Mouse (Mus musculus) liver, embryonic 15.5 days (tissue): Measurements from ENCODE around the gene Pafah1b3. TPM values are rescaled to one million over a fixed set of nuclear protein-coding genes. Genes with fewer than 3 reads are reported as not detected.
A peak's percentile ranks its signal among the peaks of the same experiment; 100 is the strongest.
"Not testable (repeated sequence)": the region's sequence is repeated elsewhere in the genome, so short reads cannot be mapped to it uniquely, and the experiment has no call there.

ENCODE experiments used
- ATAC-seq: fragments of 200-750 bp; cut with Nextera tagmentation; 2 replicates; pipeline ENCODE4 v1.8.0; 2017; ENCODE audit warnings: moderate number of reproducible peaks, mild to moderate bottlenecking, moderate library complexity; ENCODE audit not compliant: insufficient read depth
- H3K27ac ChIP-seq: fragments of 300-500 bp; sonication (generic); replicated peaks from 2 replicates; pipeline ENCODE4 v1.5.1; 2015; ENCODE audit warnings: mild to moderate bottlenecking, inconsistent platforms
- H3K27me3 ChIP-seq: fragments of 300-500 bp; sonication (generic); 2 replicates; pipeline ENCODE4 v1.6.1; 2015; ENCODE audit warnings: mild to moderate bottlenecking, inconsistent platforms
- H3K36me3 ChIP-seq: fragments of 300-500 bp; sonication (generic); replicated peaks from 2 replicates; pipeline ENCODE4 v1.6.1; 2015; ENCODE audit warnings: moderate library complexity, mild to moderate bottlenecking, inconsistent platforms
- H3K4me1 ChIP-seq: fragments of 300-500 bp; sonication (generic); replicated peaks from 2 replicates; pipeline ENCODE4 v1.6.1; 2015; ENCODE audit warnings: inconsistent platforms
- H3K4me2 ChIP-seq: fragments of 300-500 bp; sonication (generic); 2 replicates; pipeline ENCODE4 v1.6.1; 2015; ENCODE audit warnings: moderate library complexity, mild to moderate bottlenecking, inconsistent platforms
- H3K4me3 ChIP-seq: fragments of 300-500 bp; sonication (generic); replicated peaks from 2 replicates; pipeline ENCODE4 v1.5.1; 2015; ENCODE audit warnings: mild to moderate bottlenecking, inconsistent platforms
- H3K9ac ChIP-seq: fragments of 300-500 bp; sonication (generic); 2 replicates; pipeline ENCODE4 v1.6.1; 2015; ENCODE audit warnings: moderate library complexity, mild to moderate bottlenecking, inconsistent platforms
- H3K9me3 ChIP-seq: fragments of 300-500 bp; sonication (generic); replicated peaks from 2 replicates; pipeline ENCODE4 v1.6.1; 2016; ENCODE audit warnings: inconsistent platforms
- WGBS: fragments of 180-500 bp; shearing (Covaris S2); methylation state at CpG from one replicate; pipeline ENCODE4 v1.1.7; 2015; ENCODE audit warnings: mixed read lengths; ENCODE audit not compliant: insufficient replicate concordance; 5-methylcytosine and 5-hydroxymethylcytosine counted together
- polyA plus RNA-seq: library from polyadenylated mRNA; unstranded; fragments of >200 nt; fragmentation: Nextera tagmentation; extraction: Ambion mirVana; gene quantifications from 2 replicates; pipeline ENCODE4 v1.2.1, GENCODE M21; 2015

Gene Pafah1b3
- polyA plus RNA-seq, 1 experiment from 2014 or later = 25.7 TPM

DNA sequence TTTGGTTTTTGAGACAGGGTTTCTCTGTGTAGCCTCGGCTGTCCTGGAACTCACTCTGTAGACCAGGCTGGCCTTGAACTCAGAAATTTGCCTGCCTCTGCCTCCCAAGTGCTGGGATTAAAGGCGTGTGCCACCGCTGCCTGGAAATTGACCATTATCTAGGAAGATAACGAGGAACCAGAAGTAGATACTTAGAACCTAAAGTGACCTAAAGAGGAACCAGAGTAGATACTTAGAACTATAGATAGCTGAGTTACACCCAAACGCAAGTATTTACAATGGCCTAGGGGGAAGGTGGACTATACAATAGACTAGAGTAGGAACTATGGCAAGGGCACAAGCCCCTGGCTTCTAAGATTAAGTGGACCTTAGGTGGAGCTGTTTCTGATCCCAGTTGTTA is 32.0 kb downstream of the Pafah1b3 start:
- not testable (repeated sequence) for H3K9me3 ChIP-seq, H3K27me3 ChIP-seq, H3K36me3 ChIP-seq, H3K27ac ChIP-seq, H3K9ac ChIP-seq, H3K4me3 ChIP-seq, ATAC-seq, H3K4me2 ChIP-seq
- 45% methylated on average over 5 of the region's 5 CpGs for WGBS
- peaks cover 53% of the 10 kb centered on the region for H3K4me1 ChIP-seq

DNA sequence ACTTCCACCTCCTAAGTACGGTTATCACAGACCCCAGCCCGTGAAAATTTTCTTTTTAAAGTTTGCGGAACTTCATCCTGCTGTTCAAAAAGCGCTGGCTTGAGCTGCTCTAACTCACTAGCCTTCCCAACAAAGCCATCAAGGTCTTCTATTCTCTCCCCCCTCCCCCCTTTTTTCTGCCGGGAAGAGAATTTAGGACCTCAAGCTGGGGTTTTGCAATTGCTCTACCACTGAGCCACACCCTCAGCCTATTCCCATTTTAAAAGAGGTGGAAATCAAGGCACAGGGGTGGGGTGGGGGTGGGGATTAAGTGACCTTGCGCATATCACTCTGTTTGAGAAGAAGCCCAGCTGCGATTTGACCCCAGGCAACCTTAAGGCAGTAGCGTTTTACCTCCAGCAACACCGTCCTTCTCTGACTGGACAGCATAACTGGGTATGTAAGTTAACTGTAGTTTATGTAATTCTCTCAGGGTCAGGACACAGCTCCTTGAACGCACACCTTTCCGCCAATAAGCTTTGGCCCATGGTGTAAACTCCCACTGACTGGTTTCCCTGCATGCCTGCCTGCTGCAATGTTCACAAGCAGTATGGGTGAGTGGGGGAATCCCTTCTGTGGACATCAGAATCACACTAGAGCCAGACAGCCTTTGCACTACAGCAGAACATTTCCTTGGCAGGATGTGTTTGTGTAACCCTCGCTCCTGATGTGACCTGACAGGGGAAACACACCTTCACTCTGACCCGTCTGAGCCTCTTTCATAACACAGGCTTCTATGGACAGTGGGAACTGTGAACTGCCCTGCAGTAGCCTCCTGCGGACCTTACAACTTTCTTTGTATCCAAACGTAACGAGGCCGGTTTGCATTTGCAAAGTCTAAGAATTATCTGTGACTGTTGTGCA is 33.6 kb downstream of the Pafah1b3 start:
- Histone ChIP-seq H3K27ac (peak overlapping the region; percentile 9; the same call in 1 of the 2 replicates), H3K9me3 (no peaks in the 10 kb centered on the region), H3K27me3 (no peaks in the 10 kb centered on the region), H3K36me3 (no peaks in the 10 kb centered on the region), H3K4me2 (no peak overlapping the region), H3K9ac (no peak overlapping the region), H3K4me3 (no peak overlapping the region), H3K4me1 (peaks cover 38% of the 10 kb centered on the region)
- WGBS = 51% methylated on average over 17 of the region's 17 CpGs
- no peak for ATAC-seq

DNA sequence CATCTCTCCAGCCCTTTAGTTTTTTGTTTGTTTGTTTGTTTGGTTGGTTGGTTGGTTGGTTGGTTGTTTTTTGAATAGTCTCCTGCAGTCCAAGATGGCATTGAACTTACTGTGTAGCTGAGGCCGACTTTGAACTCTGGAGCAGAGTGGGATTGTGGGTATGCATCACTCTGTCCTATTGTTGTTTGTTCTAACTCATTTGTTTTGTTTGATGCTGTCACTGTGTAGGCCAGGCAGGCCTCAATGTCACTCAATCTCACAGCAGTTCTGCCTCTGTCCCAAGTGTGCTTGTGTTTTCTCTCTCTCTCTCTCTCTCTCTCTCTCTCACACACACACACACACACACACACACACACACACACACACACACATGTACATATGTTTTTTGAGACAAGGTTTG is 35.9 kb downstream of the Pafah1b3 start:
- Histone ChIP-seq H3K27ac (no peak overlapping the region), H3K9ac (no peak overlapping the region), H3K36me3 (no peaks in the 10 kb centered on the region), H3K27me3 (no peaks in the 10 kb centered on the region), H3K9me3 (no peaks in the 10 kb centered on the region), H3K4me1 (peaks cover 26% of the 10 kb centered on the region), H3K4me2 (no peak overlapping the region), H3K4me3 (no peak overlapping the region)
- no peak for ATAC-seq
- WGBS = 48% methylated on average over 1 of the region's 1 CpGs

DNA sequence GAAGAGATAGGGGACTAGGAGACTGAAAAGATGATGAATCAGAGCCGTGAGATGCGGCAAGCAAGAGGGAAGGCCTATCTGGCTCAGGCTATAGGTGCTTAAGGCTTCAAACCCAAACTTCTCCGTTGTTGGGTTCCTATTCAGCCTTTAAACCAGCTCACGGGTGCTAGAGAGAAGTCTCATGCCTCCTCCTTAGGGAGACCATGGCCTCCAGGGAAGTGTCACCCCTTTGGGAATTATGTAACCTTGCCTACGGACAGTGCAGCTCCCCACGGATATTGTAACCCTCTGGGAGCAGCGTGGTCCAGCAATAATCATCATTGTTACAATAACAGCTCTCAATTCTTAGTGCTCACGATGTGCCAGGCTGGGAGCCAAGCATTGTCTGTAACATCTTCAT is 46.0 kb downstream of the Pafah1b3 start:
- H3K36me3 ChIP-seq = no peaks in the 10 kb centered on the region
- peak overlapping the region; percentile 99 for H3K4me2 ChIP-seq
- H3K4me3 ChIP-seq = peak overlapping the region; percentile 78; the same call in 1 of the 2 replicates
- H3K27ac ChIP-seq = peak overlapping the region; percentile 84
- peaks cover 52% of the 10 kb centered on the region for H3K4me1 ChIP-seq
- 35% methylated on average over 8 of the region's 8 CpGs for WGBS
- H3K9me3 ChIP-seq = no peaks in the 10 kb centered on the region
- H3K27me3 ChIP-seq = peaks cover 17% of the 10 kb centered on the region; the same call in 1 of the 2 replicates
- 0 out of 2 replicates have a peak overlapping the region, but pooled peaks have one; percentile 79 for H3K9ac ChIP-seq
- ATAC-seq = no peak

DNA sequence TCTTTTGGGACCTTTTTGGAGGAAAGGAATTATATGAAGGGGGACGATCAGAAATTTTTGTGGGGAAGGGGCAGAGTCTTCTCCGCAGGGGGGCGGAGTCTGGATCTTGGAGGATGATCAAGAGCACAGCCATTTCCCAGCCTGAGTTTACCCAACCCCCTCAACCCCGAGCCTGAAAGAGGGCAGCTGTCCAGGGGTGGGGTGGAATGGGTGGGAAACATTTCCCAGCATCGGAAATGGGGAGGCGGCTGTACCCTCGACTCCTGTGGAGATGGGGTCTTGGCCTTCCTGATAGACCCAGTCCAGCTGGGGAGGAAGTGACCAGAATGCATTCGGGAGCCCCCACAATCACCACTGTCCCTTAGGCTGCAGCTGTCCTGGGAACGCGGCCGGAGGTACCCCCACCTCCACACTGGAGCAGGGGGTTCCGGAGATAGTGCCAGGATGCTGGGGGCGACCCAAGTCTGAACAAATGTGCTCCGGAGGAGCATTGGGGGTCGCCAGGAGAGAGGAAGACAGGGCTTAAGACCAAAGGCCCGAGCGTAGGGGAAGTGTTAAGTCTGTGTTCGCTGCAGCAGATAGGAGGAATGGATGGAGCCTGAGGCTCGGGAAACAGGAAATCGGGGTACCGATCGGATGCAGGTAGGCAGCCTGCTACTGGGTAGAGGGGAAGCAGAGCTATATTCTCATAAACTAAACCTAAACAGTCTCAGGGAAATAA is 46.6 kb downstream of the Pafah1b3 start:
- peak overlapping the region; percentile 99 for H3K4me2 ChIP-seq
- H3K4me1 ChIP-seq = peaks cover 58% of the 10 kb centered on the region
- H3K9ac ChIP-seq = peak overlapping the region; percentile 79; the same call in 1 of the 2 replicates
- peaks cover 17% of the 10 kb centered on the region; the same call in 1 of the 2 replicates for H3K27me3 ChIP-seq
- 9% methylated on average over 22 of the region's 22 CpGs for WGBS
- H3K9me3 ChIP-seq = no peaks in the 10 kb centered on the region
- H3K27ac ChIP-seq = peak overlapping the region; percentile 84
- peak overlapping the region; percentile 78 for H3K4me3 ChIP-seq
- no peak for ATAC-seq
- no peaks in the 10 kb centered on the region for H3K36me3 ChIP-seq

DNA sequence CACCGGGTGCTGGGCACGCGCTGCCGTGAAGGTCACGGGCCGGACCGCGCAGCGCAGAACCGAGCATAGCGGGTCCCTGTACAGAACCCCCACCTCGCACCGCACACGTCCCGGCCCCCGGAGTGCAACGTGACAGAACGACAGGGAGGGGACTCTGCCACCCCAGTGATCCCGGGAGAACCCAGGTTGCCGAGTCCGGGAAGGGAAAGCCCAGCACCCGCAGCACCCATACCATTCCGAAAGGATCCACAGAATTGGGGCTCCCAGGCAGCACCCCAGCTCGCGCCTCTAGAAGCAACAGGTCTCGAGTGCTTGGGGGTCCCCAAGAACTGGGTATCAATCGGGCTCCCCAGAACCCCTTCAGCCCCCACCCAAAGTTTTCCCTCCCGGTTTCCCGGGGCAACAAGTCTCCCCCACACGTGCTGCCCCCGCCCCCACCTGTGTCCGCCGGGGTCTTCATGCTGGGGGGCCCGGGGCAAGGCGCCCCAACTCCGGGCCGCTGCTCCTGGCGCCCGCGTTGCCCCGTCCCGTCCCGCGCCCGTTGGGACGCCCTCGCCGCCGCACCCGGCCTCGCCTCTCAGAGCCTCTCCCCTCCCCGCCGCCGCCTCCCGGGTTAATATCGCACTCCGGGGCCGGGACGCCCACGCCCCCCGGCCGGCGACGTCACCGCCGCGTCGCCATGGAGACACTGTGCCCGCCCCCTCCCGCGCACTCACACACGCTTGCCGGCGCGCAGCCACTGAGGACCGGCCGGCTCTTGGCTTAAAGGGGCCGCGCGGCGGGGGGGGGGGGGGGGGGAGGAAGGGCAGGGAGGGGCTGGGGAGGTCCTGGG is 47.4 kb downstream of the Pafah1b3 start, which contains the start of gene Erf:
TSS of gene Erf (minus strand) at position 621 of the 832 bp plus-strand sequence.
- Histone ChIP-seq H3K9me3 (no peaks in the 10 kb centered on the region), H3K9ac (peak within 1 kb of the TSS; percentile 79), H3K27me3 (peaks cover 17% of the 10 kb centered on the region; the same call in 1 of the 2 replicates), H3K4me3 (peak within 1 kb of the TSS; percentile 78), H3K36me3 (peaks cover 8% of the 10 kb centered on the region), H3K27ac (peak within 1 kb of the TSS; percentile 84), H3K4me2 (peak within 1 kb of the TSS; percentile 99), H3K4me1 (peaks cover 63% of the 10 kb centered on the region)
- WGBS = under 1% methylated on average over 73 of the region's 81 CpGs
- ATAC-seq = peak; percentile 75

DNA sequence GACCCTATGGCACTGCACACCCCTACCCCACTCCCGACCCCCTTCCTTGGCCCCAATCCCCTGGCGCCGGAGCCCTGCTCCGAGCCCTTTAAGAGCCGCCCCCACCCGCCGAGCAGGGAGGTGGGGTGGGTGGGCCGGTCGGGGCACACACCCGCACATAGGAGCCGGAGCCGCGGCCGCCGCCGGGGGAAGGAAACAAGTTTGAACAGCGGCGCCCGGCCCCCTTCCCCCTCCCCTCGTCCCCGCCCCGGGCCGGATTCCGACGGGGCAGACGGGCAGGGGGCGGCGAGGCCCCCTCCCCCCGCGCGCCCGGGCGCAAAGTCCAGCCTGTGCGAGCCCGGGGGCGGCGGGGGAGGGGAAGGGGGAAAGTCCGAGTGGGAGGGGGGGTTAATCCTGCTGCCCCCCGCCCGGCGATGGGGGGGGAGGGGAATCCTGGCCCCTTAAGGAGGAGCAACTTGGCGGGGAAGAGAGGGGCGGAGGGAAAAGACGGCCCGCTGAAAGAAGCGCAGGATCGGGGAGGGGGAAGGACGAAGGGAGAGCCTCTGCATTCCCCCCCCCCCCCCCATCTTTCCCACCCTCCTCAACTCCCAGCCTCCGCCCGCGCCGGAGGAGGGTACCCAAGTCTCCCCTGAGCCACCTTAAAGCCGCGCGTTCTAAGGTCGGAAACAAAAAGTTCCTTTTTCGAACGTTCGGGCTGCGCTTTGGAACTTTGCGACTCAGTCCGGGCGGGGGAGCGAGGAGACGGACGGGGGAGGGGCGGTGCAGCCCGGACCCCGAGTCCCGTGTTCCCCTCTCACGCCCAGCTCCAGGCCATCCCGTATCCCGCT is 48.3 kb downstream of the Pafah1b3 start:
- Histone ChIP-seq H3K4me1 (peaks cover 66% of the 10 kb centered on the region), H3K4me3 (peak overlapping the region; percentile 78), H3K27me3 (peaks cover 14% of the 10 kb centered on the region; the same call in 1 of the 2 replicates), H3K36me3 (peaks cover 16% of the 10 kb centered on the region), H3K4me2 (peak overlapping the region; percentile 99), H3K9me3 (no peaks in the 10 kb centered on the region), H3K27ac (peak overlapping the region; percentile 84), H3K9ac (peak overlapping the region; percentile 79)
- under 1% methylated on average over 51 of the region's 73 CpGs for WGBS
- peak; percentile 28 for ATAC-seq

DNA sequence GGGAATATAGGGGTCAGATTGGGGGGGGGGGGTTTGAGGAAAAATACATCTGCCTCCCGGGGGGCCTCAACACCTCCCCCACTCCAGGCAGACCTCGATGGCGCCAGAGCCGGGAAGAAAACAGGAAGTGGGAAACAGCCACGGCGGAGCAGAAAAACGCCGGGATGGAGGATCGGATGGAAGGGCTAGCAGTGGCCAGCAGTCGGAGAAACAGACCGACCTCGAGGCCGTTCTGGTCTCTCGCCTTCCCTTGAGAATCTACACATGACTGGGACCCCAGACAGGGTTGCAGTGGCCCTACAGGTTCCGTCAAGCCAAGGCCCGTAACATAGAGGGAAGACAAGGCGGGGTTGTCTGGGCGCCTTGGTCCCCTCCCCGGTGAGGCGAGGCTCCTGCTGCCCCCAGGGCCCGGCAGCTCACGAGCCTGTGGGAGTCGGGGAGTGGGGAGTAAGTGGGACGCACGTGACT is 48.9 kb downstream of the Pafah1b3 start:
- under 1% methylated on average over 25 of the region's 25 CpGs for WGBS
- peaks cover 10% of the 10 kb centered on the region; the same call in 1 of the 2 replicates for H3K27me3 ChIP-seq
- H3K4me1 ChIP-seq = peaks cover 66% of the 10 kb centered on the region
- H3K4me3 ChIP-seq = peak overlapping the region; percentile 78
- H3K9me3 ChIP-seq = no peaks in the 10 kb centered on the region
- H3K4me2 ChIP-seq = peak overlapping the region; percentile 99
- H3K9ac ChIP-seq = peak overlapping the region; percentile 79
- ATAC-seq = peak; percentile 2; the same call in 1 of the 2 replicates
- H3K36me3 ChIP-seq = peaks cover 21% of the 10 kb centered on the region
- H3K27ac ChIP-seq = peak overlapping the region; percentile 84

DNA sequence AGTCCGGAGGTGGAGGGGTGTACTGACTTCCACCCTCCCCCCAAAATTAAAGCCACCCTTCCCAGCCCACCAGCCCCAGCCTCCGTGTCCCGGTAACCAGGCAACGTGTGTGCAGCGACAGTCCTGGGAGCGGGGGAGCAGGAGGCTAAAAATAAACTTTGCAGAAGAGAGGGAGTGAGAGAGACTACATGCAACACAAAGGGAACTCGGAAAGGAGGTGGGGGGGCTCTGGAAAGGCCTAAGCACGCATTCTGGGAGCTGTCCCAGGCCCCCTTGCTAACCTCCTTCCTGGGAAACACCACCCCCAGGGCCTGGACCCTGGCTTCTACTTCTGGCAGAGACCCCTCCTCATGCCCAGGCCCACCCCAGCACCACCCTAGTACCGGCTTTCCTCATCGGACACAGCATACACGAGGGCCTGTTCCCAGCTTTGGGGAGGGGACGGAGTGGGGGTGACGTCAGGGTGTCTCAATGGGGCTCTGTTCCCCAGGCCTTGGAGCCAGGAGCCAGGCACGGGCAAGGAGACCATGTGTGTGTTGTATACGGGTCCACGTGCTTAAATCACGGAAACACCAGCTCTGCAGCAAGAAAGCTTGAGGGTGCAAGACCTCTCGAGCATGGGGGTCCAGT is 49.7 kb downstream of the Pafah1b3 start:
- Histone ChIP-seq H3K4me3 (peak overlapping the region; percentile 78), H3K9ac (peak overlapping the region; percentile 79; the same call in 1 of the 2 replicates), H3K9me3 (no peaks in the 10 kb centered on the region), H3K27me3 (peaks cover 10% of the 10 kb centered on the region; the same call in 1 of the 2 replicates), H3K4me2 (peak overlapping the region; percentile 99), H3K27ac (peak overlapping the region; percentile 84), H3K4me1 (peaks cover 66% of the 10 kb centered on the region), H3K36me3 (peaks cover 26% of the 10 kb centered on the region)
- no peak for ATAC-seq
- 4% methylated on average over 18 of the region's 18 CpGs for WGBS
